Mouse (Mus musculus) MEL (cell line): ENCODE measurements around the gene Maml3. TPM values are rescaled to one million over a fixed set of nuclear protein-coding genes. Genes with fewer than 3 reads are reported as not detected.

Experiments used
- DNase-seq: peaks from one replicate; pipeline ENCODE4 v3.0.0; 2011; ENCODE audit warnings: low read depth, low spot score
- H3K27ac ChIP-seq: 2 replicates; pipeline ENCODE4 v1.5.1; 2012; ENCODE audit warnings: low read depth, mild to moderate bottlenecking, control low read depth, low read length, moderate library complexity; ENCODE audit not compliant: control insufficient read depth
- H3K27me3 ChIP-seq, 2 experiments: fragments of 150-350 bp in 1 of 2; sonication (generic) in 1 of 2; 2 replicates each; pipeline ENCODE4 v1.6.1; 2012; ENCODE audit warnings: low read length in 2 of 2, mild to moderate bottlenecking in 2 of 2, improper control_type of control experiment in 1 of 2, moderate library complexity in 1 of 2; ENCODE audit not compliant: insufficient read depth in 2 of 2, control insufficient read depth in 1 of 2
- H3K36me3 ChIP-seq, 2 experiments: 2 replicates each; pipeline ENCODE4 v1.6.1; 2012 to 2014; ENCODE audit warnings: low read length in 2 of 2, improper control_type of control experiment in 1 of 2, inconsistent platforms in 1 of 2, mild to moderate bottlenecking in 1 of 2; ENCODE audit not compliant: insufficient read depth in 2 of 2, control insufficient read depth in 1 of 2
- H3K4me1 ChIP-seq, 2 experiments: fragments of 150-350 bp in 1 of 2; sonication (generic) in 1 of 2; 2 replicates each; pipeline ENCODE4 v1.6.1; 2012; ENCODE audit warnings: low read length in 2 of 2, improper control_type of control experiment in 1 of 2, mild to moderate bottlenecking in 1 of 2; ENCODE audit not compliant: insufficient read depth in 2 of 2, control insufficient read depth in 1 of 2
- H3K4me3 ChIP-seq, 2 experiments: fragments of 150-350 bp in 1 of 2; sonication (generic) in 1 of 2; 2 replicates each; pipeline ENCODE4 v1.5.1; 2012; ENCODE audit warnings: low read depth in 2 of 2, low read length in 2 of 2, mild to moderate bottlenecking in 2 of 2, moderate library complexity in 2 of 2, control low read depth in 1 of 2, improper control_type of control experiment in 1 of 2; ENCODE audit not compliant: control insufficient read depth in 1 of 2, insufficient read depth in 1 of 2
- H3K79me2 ChIP-seq: 2 replicates; pipeline ENCODE4 v1.6.1; 2012; ENCODE audit warnings: mild to moderate bottlenecking, low read length, moderate library complexity; ENCODE audit not compliant: control insufficient read depth, poor library complexity, insufficient read depth
- H3K9ac ChIP-seq: 2 replicates; pipeline ENCODE4 v1.6.1; 2012; ENCODE audit warnings: low read depth, mild to moderate bottlenecking, control low read depth, low read length, moderate library complexity; ENCODE audit not compliant: control insufficient read depth, poor library complexity, severe bottlenecking
- H3K9me3 ChIP-seq: fragments of 150-350 bp; sonication (generic); replicated peaks from 2 replicates; pipeline ENCODE4 v1.6.1; 2012; ENCODE audit warnings: mild to moderate bottlenecking, low read length, improper control_type of control experiment, moderate library complexity; ENCODE audit not compliant: insufficient read depth
- BHLHE40 ChIP-seq: IDR thresholded peaks from 2 replicates; pipeline ENCODE4 v1.6.1; 2012; ENCODE audit warnings: low read depth, mild to moderate bottlenecking, inconsistent platforms, low read length, improper control_type of control experiment, borderline replicate concordance
- CHD1 ChIP-seq: IDR thresholded peaks from 2 replicates; pipeline ENCODE4 v1.6.1; 2012; ENCODE audit warnings: low read depth, mild to moderate bottlenecking, inconsistent platforms, low read length, improper control_type of control experiment
- CHD2 ChIP-seq: IDR thresholded peaks from 2 replicates; pipeline ENCODE4 v1.6.1; 2011; ENCODE audit warnings: low read length, improper control_type of control experiment
- E2F4 ChIP-seq: IDR thresholded peaks from 2 replicates; pipeline ENCODE4 v1.6.1; 2011; ENCODE audit warnings: low read depth, low read length, improper control_type of control experiment, borderline replicate concordance
- EP300 ChIP-seq, 2 experiments: IDR thresholded peaks; 2 replicates each; pipeline ENCODE4 v1.6.1; 2011; ENCODE audit warnings: improper control_type of control experiment in 2 of 2, low read length in 2 of 2, low read depth in 1 of 2, mild to moderate bottlenecking in 1 of 2
- ETS1 ChIP-seq: IDR thresholded peaks from 2 replicates; pipeline ENCODE4 v1.6.1; 2012; ENCODE audit warnings: low read depth, mild to moderate bottlenecking, inconsistent platforms, low read length, improper control_type of control experiment, moderate library complexity
- GABPA ChIP-seq: IDR thresholded peaks from 2 replicates; pipeline ENCODE4 v1.6.1; 2012; ENCODE audit warnings: low read depth, mild to moderate bottlenecking, inconsistent platforms, low read length, improper control_type of control experiment, moderate library complexity
- GATA1 ChIP-seq: IDR thresholded peaks from 2 replicates; pipeline ENCODE4 v1.6.1; 2011; ENCODE audit warnings: low read depth, low read length, improper control_type of control experiment
- HCFC1 ChIP-seq: IDR thresholded peaks from 2 replicates; pipeline ENCODE4 v1.6.1; 2012; ENCODE audit warnings: low read depth, mild to moderate bottlenecking, inconsistent platforms, low read length, improper control_type of control experiment, moderate library complexity
- KAT2A ChIP-seq: conservative IDR thresholded peaks from 2 replicates; pipeline ENCODE4 v1.6.1; 2012; ENCODE audit warnings: low read depth, low read length, improper control_type of control experiment, inconsistent platforms
- MAFK ChIP-seq: IDR thresholded peaks from 2 replicates; pipeline ENCODE4 v1.6.1; 2011; ENCODE audit warnings: low read depth, mild to moderate bottlenecking, low read length, improper control_type of control experiment, borderline replicate concordance
- MXI1 ChIP-seq: IDR thresholded peaks from 2 replicates; pipeline ENCODE4 v1.6.1; 2011; ENCODE audit warnings: mild to moderate bottlenecking, low read depth, low read length, improper control_type of control experiment
- NELFE ChIP-seq: IDR thresholded peaks from 2 replicates; pipeline ENCODE4 v1.6.1; 2011; ENCODE audit warnings: low read depth, low read length, improper control_type of control experiment
- NRF1 ChIP-seq: IDR thresholded peaks from 2 replicates; pipeline ENCODE4 v1.6.1; 2014; ENCODE audit warnings: low read depth, mild to moderate bottlenecking, inconsistent platforms, low read length, improper control_type of control experiment, moderate library complexity; ENCODE audit not compliant: poor library complexity, insufficient read depth, severe bottlenecking
- POLR2A ChIP-seq, 2 experiments: IDR thresholded peaks; 2 replicates each; pipeline ENCODE4 v1.6.1; 2011 to 2012; ENCODE audit warnings: low read length in 2 of 2, mild to moderate bottlenecking in 2 of 2, control low read depth in 1 of 2, improper control_type of control experiment in 1 of 2, low read depth in 1 of 2, moderate library complexity in 1 of 2; ENCODE audit not compliant: control insufficient read depth in 1 of 2, insufficient read depth in 1 of 2, poor library complexity in 1 of 2
- SIN3A ChIP-seq: IDR thresholded peaks from 2 replicates; pipeline ENCODE4 v1.6.1; 2012; ENCODE audit warnings: low read length, improper control_type of control experiment, inconsistent platforms
- SMC3 ChIP-seq: IDR thresholded peaks from 2 replicates; pipeline ENCODE4 v1.6.1; 2011; ENCODE audit warnings: low read depth, low read length, improper control_type of control experiment
- TAL1 ChIP-seq: IDR thresholded peaks from 2 replicates; pipeline ENCODE4 v1.6.1; 2012; ENCODE audit warnings: mild to moderate bottlenecking, inconsistent platforms, low read length, moderate library complexity, mixed read lengths
- TCF12 ChIP-seq: IDR thresholded peaks from 2 replicates; pipeline ENCODE4 v1.6.1; 2014; ENCODE audit warnings: low read depth, mild to moderate bottlenecking, inconsistent platforms, low read length, improper control_type of control experiment, moderate library complexity
- UBTF ChIP-seq: IDR thresholded peaks from 2 replicates; pipeline ENCODE4 v1.6.1; 2012; ENCODE audit warnings: low read depth, mild to moderate bottlenecking, inconsistent platforms, low read length, improper control_type of control experiment, moderate library complexity, borderline replicate concordance; ENCODE audit not compliant: insufficient read depth
- USF2 ChIP-seq, 2 experiments: IDR thresholded peaks; 2 replicates each; pipeline ENCODE4 v1.6.1; 2011 to 2012; ENCODE audit warnings: improper control_type of control experiment in 2 of 2, low read length in 2 of 2, borderline replicate concordance in 1 of 2, inconsistent platforms in 1 of 2, low read depth in 1 of 2, mild to moderate bottlenecking in 1 of 2; ENCODE audit not compliant: insufficient read depth in 1 of 2
- ZC3H11A ChIP-seq: IDR thresholded peaks from 2 replicates; pipeline ENCODE4 v1.6.1; 2012; ENCODE audit warnings: low read depth, mild to moderate bottlenecking, inconsistent platforms, low read length, improper control_type of control experiment
- polyA plus RNA-seq, 2 experiments: library from polyadenylated mRNA; stranded (reverse) in 1 of 2; unstranded in 1 of 2; fragments of >175 nt in 1 of 2; fragments of >200 nt in 1 of 2; gene quantifications; 2 replicates each; pipeline versions ENCODE4 v1.2.1 to v1.2.4; 2012; ENCODE audit warnings: low replicate concordance in 2 of 2, low read depth in 1 of 2; ENCODE audit not compliant: insufficient read length in 2 of 2, insufficient read depth in 1 of 2, missing spikeins in 1 of 2
- total RNA-seq: library from RNA; depleted of rRNA; stranded (reverse); fragments of 300-350 nt; gene quantifications from 2 replicates; pipeline ENCODE4 v1.2.3, GENCODE M21; 2012

Maml3 gene
- total and polyA plus RNA-seq, 3 experiments, result 2.0 to 4.1 TPM; not detected in 1

DNA sequence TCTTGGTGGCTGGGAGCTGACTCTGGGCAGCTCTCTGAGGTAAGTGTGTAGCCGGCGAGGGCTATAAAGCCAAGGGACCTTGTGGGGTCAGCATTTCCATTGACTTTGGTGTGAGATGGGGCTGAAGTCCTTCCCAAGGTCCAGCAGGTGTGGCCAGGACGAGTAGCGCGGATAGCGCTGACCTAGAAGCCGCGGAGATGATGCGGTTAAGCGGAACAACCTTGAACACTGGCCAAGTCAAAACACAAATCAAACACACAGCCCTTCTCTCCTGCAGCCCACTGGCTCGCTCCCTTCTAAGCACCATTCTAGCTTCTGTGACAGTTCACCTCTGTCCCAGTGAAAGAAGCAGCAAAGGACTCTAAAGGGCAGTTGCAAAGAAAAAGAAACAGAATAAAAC, 225.7 kb downstream of the Maml3 start:
- H3K4me1 ChIP-seq, result peaks cover 10 to 13% of the 10 kb centered on the region in 2 experiments
- no peak for TF ChIP-seq ZC3H11A
- no peak for TF ChIP-seq CHD1
- TF ChIP-seq CHD2, result no peak
- TF ChIP-seq NRF1, result no peak
- TF ChIP-seq SIN3A, result no peak
- TF ChIP-seq TAL1, result no peak
- no peak for TF ChIP-seq TCF12
- TF ChIP-seq BHLHE40, result no peak
- no peak for TF ChIP-seq USF2 (IDR thresholded peaks at IDR 0.05; ENCODE audit: borderline replicate concordance in 1 of 2, insufficient read depth in 1 of 2, low read depth in 1 of 2, low read length in 2 of 2)
- TF ChIP-seq E2F4, result no peak
- no peak for TF ChIP-seq HCFC1
- TF ChIP-seq GABPA, result no peak
- no peak for TF ChIP-seq MXI1
- no peak for TF ChIP-seq UBTF
- no peak for TF ChIP-seq ETS1
- TF ChIP-seq NELFE, result no peak
- no peak for TF ChIP-seq POLR2A (IDR thresholded peaks at IDR 0.05; ENCODE audit: control insufficient read depth in 1 of 2, insufficient read depth in 1 of 2, low read depth in 1 of 2, low read length in 2 of 2, poor library complexity in 1 of 2)
- H3K9ac ChIP-seq, result no peak overlapping the region
- DNase-seq, result no peak
- H3K9me3 ChIP-seq, result no peaks in the 10 kb centered on the region
- H3K27me3 ChIP-seq, result no peaks in the 10 kb centered on the region
- H3K36me3 ChIP-seq, result peaks cover 0 to 7% of the 10 kb centered on the region in 2 experiments; a peak in 2 of 4 replicates
- no peaks in the 10 kb centered on the region for H3K79me2 ChIP-seq
- no peak overlapping the region for H3K4me3 ChIP-seq
- no peak overlapping the region for H3K27ac ChIP-seq

- H3K9ac ChIP-seq, result no peak overlapping the region
- H3K27me3 ChIP-seq, result no peaks in the 10 kb centered on the region
- DNase-seq, result no peak
- no peak overlapping the region for H3K4me3 ChIP-seq
- no peak overlapping the region for H3K27ac ChIP-seq
- peaks cover 0 to 10% of the 10 kb centered on the region in 2 experiments; a peak in 2 of 4 replicates for H3K36me3 ChIP-seq
- TF ChIP-seq KAT2A (no peak), GATA1 (no peak), EP300 (IDR thresholded peaks at IDR 0.05; ENCODE audit: low read depth in 1 of 2, low read length in 2 of 2) (no peak), HCFC1 (no peak), MAFK (no peak), SMC3 (no peak)
- no peaks in the 10 kb centered on the region for H3K9me3 ChIP-seq
- H3K4me1 ChIP-seq, result peaks cover 14 to 15% of the 10 kb centered on the region in 2 experiments
- H3K79me2 ChIP-seq, result no peaks in the 10 kb centered on the region
Measured at GRCm38 (mm10) chr3:51878577-51878976, 226.3 kb downstream of the Maml3 start.
